Mouse (Mus musculus): ENCODE data around the gene Rpap1.

Rpap1 gene

GRCm38 (mm10) chr2:119787206-119787883 lies at the start of gene Rpap1:
Rpap1 (minus strand) TSS chr2:119787537.
- peak; percentile 88 for DNase-seq

DNA sequence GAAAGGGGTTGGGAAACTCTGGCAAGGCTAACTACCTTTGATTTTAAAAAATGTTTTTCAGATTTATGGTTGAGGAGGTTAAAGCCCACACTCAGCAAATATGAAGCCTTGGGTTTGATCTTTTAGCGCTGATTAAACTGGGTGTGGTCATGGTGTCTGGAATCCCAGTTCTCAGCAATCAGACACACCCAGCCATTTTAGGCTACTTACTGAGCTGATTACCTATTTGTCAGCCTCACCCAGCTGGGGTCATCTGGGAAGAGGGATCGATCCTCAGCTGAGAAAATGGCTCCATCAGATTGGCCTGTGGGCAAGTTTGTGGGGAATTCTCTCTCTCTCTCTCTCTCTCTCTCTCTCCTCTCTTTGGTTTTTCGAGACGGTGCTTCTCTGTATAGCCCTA lies 46.9 kb upstream of the Rpap1 start:
- no peak for DNase-seq

DNA sequence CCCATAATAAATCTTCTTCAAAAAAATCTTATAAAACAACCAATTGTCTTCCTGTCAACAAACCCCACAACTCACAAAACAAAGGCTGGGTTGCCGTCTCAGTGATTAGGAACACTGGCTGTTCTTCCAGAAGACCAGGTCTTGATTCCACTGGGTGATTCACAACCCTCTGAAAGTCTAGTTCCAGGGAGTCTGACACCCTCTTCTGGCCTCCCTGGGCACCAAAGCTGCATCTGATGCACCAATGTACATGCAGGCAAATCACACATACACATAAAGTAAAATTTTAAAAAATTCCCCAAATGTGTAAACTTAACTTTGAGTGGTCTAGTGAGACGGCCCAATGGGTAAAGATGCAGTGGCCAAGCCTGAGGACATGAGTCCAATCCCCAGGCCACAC lies 43.2 kb upstream of the Rpap1 start:
- DNase-seq, result no peak

DNA sequence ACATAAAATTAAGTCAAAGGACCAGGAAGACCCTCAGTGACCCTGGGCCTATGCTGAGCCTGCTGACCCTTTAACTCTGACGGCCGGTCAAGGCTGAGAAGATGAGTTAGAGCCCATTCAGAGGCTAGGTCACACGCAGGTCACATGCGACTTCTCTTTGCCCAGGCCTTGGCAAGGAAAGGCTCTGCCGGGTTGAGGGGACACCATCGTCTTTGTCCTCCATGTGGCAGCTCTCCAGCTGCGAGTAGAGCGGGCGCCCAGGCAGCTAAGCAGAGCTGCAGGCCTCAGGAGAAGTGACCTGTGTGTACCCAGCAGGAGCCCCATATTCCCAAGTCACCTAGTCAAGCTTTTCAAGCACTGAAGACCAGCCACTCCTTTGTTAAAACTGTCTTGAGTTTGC lies 33.8 kb upstream of the Rpap1 start:
- DNase-seq, result no peak

- DNase-seq, result peak; percentile 17
These were observed 31.4 kb upstream of the Rpap1 start for GRCm38 (mm10) chr2:119818668-119819272.

DNA sequence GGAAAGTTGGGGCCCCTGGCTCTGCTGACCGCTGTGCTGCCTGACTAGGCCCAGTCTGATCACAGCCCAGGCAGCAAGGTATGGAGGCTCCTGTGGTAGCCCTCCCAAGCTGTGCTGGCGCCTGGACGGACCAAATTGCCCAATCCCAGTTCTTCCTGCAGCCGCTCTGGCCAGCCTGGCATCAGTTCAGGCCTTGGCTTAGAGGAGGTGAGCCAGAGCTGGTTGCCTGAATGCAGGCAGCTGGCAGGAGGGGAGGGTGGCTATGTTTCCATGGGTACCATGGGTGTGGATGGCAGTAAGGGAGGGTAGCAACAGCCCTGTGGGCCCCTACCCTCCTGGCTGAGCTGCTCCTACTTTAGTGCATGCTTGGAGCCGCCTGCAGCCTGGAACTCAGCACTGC lies 29.7 kb upstream of the Rpap1 start:
- DNase-seq, result no peak

DNA sequence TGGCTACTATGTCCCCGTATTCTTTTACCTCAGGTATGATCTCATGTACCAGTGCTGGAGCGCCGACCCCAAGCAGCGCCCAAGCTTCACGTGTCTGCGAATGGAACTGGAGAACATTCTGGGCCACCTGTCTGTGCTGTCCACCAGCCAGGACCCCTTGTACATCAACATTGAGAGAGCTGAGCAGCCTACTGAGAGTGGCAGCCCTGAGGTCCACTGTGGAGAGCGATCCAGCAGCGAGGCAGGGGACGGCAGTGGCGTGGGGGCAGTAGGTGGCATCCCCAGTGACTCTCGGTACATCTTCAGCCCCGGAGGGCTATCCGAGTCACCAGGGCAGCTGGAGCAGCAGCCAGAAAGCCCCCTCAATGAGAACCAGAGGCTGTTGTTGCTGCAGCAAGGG lies 29.3 kb upstream of the Rpap1 start:
- DNase-seq, result no peak

DNA sequence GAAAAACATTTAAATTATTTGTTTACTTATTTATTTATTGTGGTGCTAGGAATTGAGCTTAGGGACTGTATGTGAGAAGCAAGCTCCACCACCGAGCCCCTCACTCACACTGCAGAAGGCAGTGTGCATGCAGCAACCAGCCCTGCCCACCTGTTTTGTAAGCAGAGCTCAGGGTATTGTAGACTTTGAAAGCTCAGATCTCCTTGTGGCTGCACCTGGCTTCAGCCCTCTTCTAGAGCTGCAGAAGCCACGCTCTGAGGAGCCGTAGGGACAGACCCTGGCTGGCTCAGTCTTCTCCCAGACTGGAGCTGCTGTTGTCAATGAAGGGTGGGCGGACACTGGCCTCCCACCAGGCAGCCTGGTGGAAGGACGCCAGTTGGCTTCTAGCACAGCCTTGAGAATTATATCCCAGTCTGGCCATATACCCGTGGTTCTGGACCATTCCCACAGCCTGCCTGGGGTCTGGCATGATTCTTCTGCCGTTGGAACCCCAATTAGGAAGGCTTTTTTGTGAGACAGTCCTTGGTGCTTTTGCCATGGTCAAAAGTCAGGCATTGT lies 27.1 kb upstream of the Rpap1 start:
- DNase-seq, result peak; percentile 30

DNA sequence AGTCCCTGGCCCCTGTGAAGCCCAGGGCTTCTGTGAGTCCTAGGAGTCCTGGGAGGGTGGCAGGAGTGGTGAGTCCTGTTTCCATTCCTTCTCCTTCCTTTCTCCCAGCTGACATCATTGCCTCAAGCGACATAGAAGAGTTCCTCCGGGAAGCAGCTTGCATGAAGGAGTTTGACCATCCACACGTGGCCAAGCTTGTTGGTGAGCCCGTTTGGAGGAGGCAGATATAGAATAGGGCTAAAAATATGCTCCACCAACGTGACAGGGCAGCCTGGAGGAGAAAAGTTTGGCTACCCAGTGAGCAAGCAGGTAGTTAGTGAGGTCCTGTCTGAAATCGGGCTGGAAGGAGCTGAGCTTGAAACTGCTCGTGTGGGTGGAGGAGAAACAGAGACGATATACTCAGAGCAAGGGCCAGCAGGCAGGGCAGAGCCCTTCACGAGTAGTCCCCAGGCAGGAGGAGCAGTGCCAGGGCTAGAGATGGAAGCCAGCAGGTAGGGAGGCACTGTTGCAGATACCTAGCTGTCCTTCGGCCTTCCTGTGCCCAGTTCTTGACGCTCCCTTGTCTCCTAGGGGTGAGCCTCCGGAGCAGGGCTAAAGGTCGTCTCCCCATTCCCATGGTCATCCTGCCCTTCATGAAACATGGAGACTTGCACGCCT lies 24.3 kb upstream of the Rpap1 start:
- DNase-seq, result no peak

- DNase-seq, result no peak
These were observed 23.6 kb upstream of the Rpap1 start for GRCm38 (mm10) chr2:119810890-119811289.

- no peak for DNase-seq
These were observed 21.5 kb upstream of the Rpap1 start for GRCm38 (mm10) chr2:119808881-119809280.

- no peak for DNase-seq
These were observed 21.1 kb upstream of the Rpap1 start for GRCm38 (mm10) chr2:119808438-119808837.

GRCm38 (mm10) chr2:119805536-119805935 lies 18.2 kb upstream of the Rpap1 start:
- DNase-seq, result no peak

DNA sequence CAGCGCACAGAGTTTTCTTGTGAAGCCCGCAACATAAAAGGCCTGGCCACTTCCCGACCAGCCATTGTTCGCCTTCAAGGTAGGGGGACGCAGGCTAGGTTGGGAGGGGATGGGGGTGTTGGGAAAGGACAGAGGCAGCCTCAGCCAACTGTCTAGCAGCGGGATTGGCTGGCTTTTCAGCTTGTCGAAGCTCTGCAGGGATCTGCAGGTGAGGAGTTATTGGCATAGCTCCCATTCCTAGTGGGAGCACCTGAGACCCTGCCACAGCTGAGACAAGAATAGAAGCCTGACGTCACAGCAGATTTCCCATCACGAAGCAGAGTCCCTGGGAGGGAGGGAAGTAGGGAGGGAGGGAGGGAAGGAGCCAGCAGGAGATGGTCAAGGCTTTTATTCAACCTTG lies 17.4 kb upstream of the Rpap1 start:
- DNase-seq, result no peak

- DNase-seq, result no peak
These were observed 16.9 kb upstream of the Rpap1 start for GRCm38 (mm10) chr2:119804275-119804628.

DNA sequence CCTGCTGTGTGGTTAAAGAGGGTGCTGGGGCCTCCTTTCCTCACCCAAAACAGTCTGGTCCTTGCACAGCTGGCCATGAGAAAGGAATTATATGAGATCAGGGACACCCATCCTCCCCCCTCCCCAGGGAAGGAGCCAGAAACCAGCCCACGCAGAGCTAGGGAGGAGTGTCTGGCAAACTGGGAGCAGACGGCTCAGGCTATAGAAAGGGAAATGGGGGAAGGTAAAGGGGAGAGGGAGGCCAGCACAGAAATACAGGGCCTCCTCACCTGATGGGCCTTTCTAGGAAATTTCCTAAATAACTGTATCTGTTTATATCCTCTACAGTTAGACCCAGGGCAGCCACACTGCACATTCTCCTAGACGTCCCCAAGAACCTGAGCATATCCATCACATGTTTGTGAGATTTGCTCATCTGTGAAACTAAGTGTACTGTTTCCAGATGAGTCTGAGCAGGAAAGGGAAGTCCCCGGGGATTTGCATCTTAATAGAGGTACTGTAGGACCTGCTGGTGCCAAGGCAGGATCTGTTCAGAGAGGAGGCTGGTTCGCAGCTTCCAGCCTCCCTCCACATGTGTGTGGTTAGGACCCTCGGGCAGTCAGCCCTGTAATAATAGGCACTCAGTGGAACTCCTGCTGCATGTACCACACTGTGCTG lies 16.4 kb upstream of the Rpap1 start:
- DNase-seq, result no peak

DNA sequence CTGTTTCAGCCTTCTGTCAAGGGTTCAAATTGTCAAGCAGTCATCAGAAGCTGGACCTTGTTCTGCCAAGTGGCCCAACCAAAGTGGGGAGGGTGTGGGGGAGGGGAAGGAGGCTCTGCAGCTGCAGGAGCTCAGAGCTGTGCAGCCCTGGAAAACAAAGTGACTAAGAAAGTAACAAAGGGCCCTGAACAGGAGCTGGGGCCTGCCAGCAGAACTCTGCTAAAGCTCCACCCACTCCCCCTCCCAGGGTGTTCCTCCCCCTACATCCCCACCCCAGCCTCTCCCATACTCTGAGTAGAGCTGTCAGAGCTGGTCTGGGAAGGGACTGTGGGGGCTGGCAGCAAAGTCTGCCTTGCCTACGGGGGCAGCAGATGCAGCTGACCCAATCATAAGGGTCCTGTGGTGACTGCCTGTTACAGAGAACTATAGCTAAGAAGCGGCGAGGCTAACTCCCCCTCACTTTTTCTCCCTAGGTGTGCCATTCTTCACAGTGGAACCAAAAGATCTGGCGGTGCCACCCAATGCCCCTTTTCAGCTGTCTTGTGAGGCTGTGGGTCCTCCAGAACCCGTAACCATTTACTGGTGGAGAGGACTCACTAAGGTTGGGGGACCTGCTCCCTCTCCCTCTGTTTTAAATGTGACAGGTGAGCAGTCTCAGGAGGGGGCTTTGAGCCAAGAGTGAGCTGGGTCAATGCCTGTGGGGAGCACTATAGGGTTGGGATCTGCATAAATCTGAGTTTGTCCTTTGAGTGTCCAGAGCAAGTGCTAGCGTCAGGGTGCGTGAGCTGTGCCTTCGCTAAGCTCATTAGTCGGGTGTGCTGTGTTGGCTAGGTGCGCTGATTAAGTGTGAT lies 15.7 kb upstream of the Rpap1 start:
- DNase-seq, result peak; percentile 12

GRCm38 (mm10) chr2:119800876-119801846 lies 13.8 kb upstream of the Rpap1 start:
- no peak for DNase-seq

- DNase-seq, result peak; percentile 18
These were observed 12.7 kb upstream of the Rpap1 start for GRCm38 (mm10) chr2:119799961-119800550.

GRCm38 (mm10) chr2:119799181-119799960 lies 12.0 kb upstream of the Rpap1 start:
- peak; percentile 58 for DNase-seq
